Mouse (Mus musculus) brain, embryonic 18.5 days (tissue): ENCODE data around the gene Cep128.

Experiments used
- DNase-seq: peaks from one replicate; pipeline ENCODE4 v3.0.0-alpha.2; 2012; ENCODE audit warnings: low read depth, low spot score

Cep128 gene

GRCm38 (mm10) chr12:91183304-91183855 is 200.8 kb downstream of the Cep128 start:
- DNase-seq = no peak

- no peak for DNase-seq
Measured at GRCm38 (mm10) chr12:91176808-91177526, 207.2 kb downstream of the Cep128 start.

- no peak for DNase-seq
Measured at GRCm38 (mm10) chr12:91171613-91172012, 212.6 kb downstream of the Cep128 start.

GRCm38 (mm10) chr12:91161015-91161730 is 223.0 kb downstream of the Cep128 start:
- no peak for DNase-seq

- no peak for DNase-seq
Measured at GRCm38 (mm10) chr12:91158481-91158880, 225.7 kb downstream of the Cep128 start.

- no peak for DNase-seq
Measured at GRCm38 (mm10) chr12:91154052-91154451, 230.2 kb downstream of the Cep128 start.

GRCm38 (mm10) chr12:91149152-91149551 is 235.1 kb downstream of the Cep128 start:
- no peak for DNase-seq

- DNase-seq = no peak
Measured at GRCm38 (mm10) chr12:91134740-91135517, 249.3 kb downstream of the Cep128 start.

GRCm38 (mm10) chr12:91115054-91115453 is 269.2 kb downstream of the Cep128 start:
- no peak for DNase-seq

GRCm38 (mm10) chr12:91103316-91103715 is 280.9 kb downstream of the Cep128 start:
- DNase-seq = no peak

- no peak for DNase-seq
Measured at GRCm38 (mm10) chr12:91097869-91098268, 286.3 kb downstream of the Cep128 start.

- no peak for DNase-seq
Measured at GRCm38 (mm10) chr12:91096197-91096596, 288.0 kb downstream of the Cep128 start.

GRCm38 (mm10) chr12:91088271-91088670 is 295.9 kb downstream of the Cep128 start:
- DNase-seq = no peak

- DNase-seq = no peak
Measured at GRCm38 (mm10) chr12:91085967-91086366, 298.2 kb downstream of the Cep128 start.

GRCm38 (mm10) chr12:91075600-91075999 is 308.6 kb downstream of the Cep128 start:
- DNase-seq = no peak

GRCm38 (mm10) chr12:91070551-91071045 is 313.6 kb downstream of the Cep128 start:
- DNase-seq = no peak

GRCm38 (mm10) chr12:91067083-91067441 is 317.1 kb downstream of the Cep128 start:
- no peak for DNase-seq

GRCm38 (mm10) chr12:91066286-91067082 is 317.7 kb downstream of the Cep128 start:
- DNase-seq = no peak

- no peak for DNase-seq
Measured at GRCm38 (mm10) chr12:91065423-91065822, 318.8 kb downstream of the Cep128 start.

GRCm38 (mm10) chr12:91064368-91064999 is 319.7 kb downstream of the Cep128 start:
- no peak for DNase-seq
